Mouse (Mus musculus) mesoderm, embryonic 11.5 days (tissue): Measurements from ENCODE around the gene Thap11.

Source experiments
- DNase-seq: peaks from one replicate; pipeline ENCODE4 v3.0.0-alpha.2; 2012; ENCODE audit warnings: low read depth, low spot score

Gene Thap11

DNA sequence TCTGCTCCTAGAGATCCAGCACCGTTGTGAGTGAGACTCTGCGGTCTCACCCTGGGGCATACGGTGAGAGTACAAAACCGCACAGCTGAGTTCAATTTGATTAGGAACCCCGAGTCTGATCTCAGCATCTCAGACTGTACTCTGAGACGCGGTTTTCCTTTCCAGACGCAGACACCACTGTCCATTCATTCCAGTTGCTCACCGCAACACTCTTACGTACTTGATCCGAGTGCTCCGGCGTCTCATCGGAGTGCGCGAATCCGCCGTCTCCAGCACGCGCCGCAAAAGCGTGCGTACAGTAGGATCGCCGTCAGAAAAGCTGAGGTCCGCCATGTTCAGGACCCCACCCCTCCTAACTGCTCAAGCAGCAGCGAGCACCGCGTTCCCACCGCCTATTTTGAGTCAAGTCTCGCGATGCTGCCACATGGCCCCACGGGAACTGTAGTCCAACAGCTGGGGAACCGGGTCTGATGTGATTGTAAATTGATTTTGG lies 3.2 kb upstream of the Thap11 start:
- DNase-seq = peak; percentile 95

DNA sequence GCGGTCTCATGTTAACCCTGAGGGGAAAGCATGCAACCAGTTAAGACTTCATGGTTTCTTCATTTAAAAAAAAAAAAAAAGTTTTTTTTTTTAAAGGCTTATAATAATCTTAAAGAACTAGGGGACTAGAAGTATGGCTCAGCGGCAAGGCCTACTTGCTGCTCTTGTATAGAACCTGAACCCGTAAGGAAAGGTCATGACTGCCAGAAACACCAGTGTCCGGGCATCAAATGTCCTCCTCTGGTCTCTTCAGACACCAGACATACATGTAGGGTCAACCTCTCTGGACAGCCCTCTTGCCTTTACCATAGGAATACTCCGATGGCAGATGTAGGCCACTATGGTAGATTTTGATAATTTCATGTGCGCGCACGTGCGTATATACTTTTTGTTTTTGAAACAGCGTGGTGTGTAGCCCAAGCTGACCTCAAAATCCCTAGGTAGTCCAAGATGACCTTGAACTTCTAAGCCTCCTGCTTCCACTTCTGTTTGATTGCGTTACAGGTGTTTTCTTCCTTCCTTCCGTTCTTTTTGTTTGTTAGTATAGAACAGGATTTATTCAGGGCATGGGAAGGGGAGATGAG lies 2.7 kb upstream of the Thap11 start:
- DNase-seq = no peak

GRCm38 (mm10) chr8:105853178-105853577 lies 1.8 kb upstream of the Thap11 start, which contains the start of gene Cenpt:
Cenpt (minus strand) TSS chr8:105853278.
- no peak for DNase-seq

GRCm38 (mm10) chr8:105854303-105854702 lies 629 bp upstream of the Thap11 start:
- no peak for DNase-seq

DNA sequence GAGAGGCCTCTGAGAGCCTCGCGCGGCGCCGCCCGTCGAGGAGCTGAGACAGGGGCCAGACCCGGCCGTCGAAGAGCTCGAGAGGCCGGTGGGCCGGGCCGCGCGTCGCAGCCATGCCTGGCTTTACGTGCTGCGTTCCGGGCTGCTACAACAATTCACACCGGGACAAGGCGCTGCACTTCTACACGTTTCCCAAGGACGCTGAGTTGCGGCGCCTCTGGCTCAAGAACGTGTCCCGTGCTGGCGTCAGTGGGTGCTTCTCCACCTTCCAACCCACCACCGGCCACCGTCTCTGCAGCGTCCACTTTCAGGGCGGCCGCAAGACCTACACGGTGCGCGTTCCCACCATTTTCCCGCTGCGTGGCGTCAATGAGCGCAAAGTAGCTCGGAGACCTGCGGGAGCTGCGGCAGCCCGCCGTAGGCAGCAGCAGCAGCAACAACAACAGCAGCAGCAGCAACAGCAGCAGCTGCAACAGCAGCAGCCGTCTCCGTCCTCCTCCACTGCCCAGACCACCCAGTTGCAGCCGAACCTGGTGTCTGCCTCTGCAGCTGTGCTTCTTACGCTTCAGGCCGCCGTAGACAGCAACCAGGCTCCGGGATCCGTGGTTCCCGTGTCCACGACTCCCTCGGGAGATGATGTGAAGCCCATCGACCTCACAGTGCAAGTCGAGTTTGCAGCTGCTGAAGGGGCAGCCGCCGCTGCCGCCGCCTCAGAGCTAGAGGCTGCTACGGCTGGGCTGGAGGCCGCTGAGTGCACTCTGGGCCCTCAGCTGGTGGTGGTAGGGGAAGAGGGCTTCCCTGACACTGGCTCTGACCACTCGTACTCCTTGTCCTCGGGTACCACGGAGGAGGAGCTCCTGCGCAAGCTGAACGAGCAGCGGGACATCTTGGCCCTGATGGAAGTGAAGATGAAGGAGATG lies 576 bp downstream of the Thap11 start:
- DNase-seq = peak; percentile 65

- no peak for DNase-seq
Observed at GRCm38 (mm10) chr8:105856168-105856835, 1.4 kb downstream of the Thap11 start.

DNA sequence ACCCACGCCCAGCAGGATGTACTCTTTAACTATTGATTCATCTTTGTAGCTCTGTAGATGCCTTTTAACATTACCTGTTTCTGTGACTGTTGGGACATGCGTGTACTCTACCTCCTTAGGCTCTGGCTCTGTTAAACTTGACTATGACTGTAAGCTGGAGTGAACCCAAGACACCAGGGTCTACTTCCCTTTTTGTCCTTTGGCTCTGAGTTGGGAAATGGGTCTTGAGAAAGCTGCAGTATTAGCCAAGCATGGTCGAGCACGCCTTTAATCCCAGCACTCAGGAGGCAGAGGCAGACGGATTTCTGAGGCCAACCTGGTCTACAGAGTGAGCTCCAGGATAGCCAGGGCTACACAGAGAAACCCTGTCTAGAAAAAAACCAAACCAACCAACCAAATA lies 3.6 kb downstream of the Thap11 start:
- DNase-seq = no peak

GRCm38 (mm10) chr8:105859314-105859713 lies 4.4 kb downstream of the Thap11 start:
- DNase-seq = no peak

DNA sequence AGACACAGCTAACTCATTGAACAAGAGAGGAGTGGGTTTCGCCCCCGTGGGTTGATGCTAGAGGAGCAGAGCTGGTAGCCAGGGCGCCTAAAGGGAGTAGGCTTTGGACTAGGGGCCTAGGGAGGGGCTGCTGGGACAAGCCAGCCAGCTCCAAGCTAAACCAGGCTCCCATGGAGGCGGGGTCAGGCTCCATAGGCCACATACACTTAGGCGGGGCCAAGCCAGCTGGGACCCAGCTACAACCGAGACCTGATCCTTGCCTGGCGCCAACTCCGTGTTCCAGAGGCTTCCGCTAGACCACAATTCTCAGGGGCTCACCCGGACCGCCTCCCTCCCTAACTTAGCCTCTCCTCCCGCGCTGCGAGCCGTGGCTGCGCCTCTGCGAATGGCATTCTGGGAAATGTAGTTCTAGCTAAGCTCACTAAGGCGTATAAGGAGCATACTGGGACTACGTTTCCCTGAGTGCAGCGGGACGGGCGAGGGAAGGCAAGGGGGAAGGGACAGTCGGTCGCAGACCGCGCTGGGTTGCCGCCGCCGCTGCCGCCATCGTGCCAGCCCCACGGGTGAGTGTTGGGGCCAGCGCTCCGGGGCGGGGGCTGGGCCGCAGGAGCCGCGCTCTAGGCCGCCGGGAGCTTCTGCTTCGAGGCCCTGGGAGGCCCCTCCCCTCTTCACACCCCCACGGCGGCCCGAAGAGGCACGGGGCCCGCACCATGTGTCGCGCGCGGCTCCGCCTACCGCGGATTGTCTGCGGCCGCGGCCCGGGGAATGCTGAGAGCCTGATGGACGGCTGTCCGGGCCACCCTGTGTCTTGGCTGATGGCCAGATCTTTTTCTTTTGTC lies 5.4 kb downstream of the Thap11 start, which contains the start of gene Nutf2:
TSS of gene Nutf2 (plus strand) at position 438 of the 839 bp plus-strand sequence.
- DNase-seq = peak; percentile 99

DNA sequence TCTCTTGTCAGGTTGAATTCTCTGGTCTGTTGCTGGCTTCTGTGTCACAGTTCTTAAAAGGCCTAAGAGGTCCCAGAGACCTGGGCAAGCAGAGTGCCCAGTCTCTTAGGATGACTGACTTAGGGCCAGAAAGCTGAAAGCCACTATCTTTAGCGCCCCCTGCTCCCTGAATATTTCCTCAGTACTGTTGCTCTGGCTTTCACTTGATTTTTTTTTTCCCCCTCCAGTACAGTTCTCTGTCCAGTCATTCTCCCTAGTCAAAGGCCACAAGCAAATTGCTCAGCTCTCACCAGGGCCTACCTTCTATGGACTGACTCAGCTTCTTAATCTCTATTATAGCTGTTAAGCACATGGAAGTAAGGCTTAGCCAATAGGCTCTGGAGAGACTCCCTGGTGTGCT lies 7.0 kb downstream of the Thap11 start:
- no peak for DNase-seq

GRCm38 (mm10) chr8:105866364-105867029 lies 11.6 kb downstream of the Thap11 start:
- no peak for DNase-seq

DNA sequence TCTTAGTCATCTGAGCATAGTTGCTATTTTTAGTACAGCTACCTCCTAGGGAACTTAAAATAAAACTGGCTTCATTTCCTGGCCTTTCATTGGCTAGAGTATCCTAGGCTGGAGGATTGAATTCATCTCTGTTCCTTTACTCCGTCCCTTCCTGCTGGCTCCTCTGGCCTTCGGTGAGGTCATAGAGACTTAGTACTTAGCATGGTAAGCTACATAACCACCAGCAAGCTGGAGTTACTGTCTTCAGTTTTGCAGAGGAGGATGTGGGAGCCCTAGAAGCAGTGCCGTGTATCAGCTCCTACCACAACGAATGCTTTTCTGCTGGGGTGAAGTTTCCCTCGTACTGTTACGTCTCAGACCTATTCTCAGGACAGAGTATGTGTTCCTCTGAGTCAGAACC lies 19.4 kb downstream of the Thap11 start:
- DNase-seq = no peak

DNA sequence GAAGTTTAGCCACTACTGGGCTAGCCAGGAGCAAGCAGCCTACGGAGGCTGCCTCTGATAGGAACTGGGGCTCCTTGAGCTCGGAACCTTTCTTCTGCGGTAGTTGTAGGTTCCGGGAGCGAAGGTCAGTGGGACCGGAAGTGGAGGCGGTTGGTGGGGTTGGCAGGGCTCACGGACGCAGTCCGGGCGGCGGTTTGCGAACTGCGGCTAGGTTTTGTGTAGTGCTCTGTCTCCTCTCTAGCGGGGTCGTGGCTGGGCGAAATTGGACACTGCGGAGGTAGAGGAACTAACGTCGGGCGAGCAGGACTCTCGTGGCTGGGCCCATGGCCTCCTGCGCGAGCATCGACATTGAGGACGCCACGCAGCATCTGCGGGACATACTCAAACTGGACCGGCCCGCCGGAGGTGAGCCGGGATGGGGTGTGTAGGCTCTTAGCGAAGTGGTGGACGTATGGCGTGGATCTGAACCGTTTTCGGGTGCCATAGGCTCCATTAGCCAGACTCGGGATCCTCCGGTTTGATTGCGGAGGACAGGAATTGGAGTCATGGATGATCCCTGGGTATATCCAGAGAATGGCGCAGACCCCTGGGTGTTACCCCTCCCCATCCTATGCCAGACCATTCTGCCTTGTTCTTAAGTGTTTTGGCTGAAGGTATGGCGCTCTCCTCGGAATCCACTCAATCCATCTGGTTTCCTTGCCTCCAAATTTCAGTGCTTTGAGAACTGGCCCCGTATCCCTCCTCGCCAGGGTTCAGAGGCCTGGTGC lies 26.0 kb downstream of the Thap11 start, which contains the start of gene Edc4:
TSS of gene Edc4 (plus strand) at position 128 of the 767 bp plus-strand sequence.
- DNase-seq = peak; percentile 90

DNA sequence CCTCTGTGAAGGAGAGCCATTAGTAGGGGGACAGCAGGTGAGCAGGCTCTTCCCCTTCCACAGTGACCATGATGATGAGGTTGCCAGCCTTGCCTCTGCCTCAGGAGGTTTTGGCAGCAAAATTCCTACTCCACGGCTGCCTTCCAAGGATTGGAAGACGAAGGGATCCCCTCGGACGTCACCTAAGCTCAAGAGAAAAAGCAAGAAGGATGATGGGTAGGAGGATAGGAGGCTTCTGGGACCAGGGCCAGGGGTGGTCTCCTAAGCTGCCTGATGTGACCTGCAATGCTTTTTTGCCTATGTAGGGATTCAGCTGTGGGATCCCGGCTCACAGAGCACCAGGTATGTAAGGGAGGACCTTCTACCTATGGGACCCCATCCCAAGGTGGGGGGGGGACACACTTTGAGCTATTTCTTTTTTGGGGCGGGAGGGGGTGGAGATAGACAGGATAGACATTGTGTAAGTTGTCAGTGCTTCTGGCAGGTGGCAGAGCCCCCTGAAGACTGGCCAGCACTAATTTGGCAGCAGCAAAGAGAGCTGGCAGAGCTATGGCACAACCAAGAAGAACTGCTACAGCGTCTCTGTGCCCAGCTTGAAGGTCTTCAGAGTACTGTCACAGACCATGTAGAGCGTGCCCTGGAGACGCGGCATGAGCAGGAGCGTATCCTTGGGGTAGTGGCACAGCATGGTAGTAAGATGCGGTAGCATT lies 35.0 kb downstream of the Thap11 start:
- no peak for DNase-seq

GRCm38 (mm10) chr8:105890870-105891269 lies 35.9 kb downstream of the Thap11 start:
- no peak for DNase-seq

DNA sequence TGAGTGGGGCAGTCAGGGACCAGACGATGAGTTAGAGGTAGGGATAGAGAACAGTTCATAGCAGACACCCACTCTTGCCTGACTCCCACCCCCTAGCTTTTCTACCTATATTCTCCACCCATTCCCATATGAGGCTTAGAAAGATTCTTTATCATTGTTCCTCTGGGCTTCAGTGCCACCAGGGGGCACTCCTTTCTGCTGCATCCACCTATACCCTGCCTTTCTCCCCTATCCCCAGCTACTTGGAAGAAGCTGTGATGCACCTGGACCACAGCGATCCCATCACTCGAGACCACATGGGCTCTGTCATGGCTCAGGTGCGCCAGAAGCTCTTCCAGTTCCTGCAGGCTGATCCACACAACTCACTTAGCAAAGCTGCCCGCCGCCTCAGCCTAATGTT lies 37.5 kb downstream of the Thap11 start:
- no peak for DNase-seq

- DNase-seq = peak; percentile 78
Observed at GRCm38 (mm10) chr8:105893339-105893738, 38.4 kb downstream of the Thap11 start, which contains the start of gene Nrn1l. Nrn1l (plus strand) TSS chr8:105893567.

DNA sequence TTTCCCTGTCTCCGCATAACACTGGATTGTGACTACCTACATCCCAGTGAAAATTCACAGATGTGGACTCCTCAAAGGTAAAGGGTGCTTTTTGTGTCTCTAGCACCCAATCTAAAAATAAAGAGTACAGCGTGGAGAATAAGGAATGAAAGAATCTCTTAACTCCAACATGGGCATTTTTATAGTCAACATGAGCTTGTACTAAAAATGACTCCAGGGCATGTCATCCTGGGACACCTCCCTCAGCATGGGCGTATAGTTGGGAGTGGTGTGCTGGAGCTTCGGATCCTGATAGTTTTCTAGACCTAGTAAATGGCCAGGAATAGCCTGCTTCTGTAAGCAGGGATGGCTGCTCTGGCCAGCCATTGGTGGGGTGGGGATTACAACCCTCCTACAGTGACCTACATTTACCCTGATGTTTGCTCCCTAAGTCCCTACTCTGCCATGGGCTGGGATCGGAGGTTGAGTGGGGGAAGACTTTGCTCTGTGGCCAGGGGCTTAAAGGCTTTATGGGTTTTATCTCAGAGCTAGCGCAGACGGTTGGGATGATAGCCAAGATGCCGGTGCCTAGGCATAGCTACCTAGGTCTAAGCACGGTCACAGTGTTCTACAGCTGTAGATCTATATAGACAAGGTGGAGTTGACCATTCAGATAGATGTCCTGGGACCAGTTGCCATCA lies 43.0 kb downstream of the Thap11 start:
- DNase-seq = no peak
